Mouse (Mus musculus) liver, embryonic 14.5 days (tissue): Measurements from ENCODE around the gene E2f3. TPM values are rescaled to one million over a fixed set of nuclear protein-coding genes. Genes with fewer than 3 reads are reported as not detected.

ENCODE experiments used
- ATAC-seq: fragments of 200-750 bp; cut with Nextera tagmentation; 2 replicates; pipeline ENCODE4 v1.8.0; 2017; ENCODE audit warnings: moderate number of reproducible peaks, mild to moderate bottlenecking, moderate library complexity; ENCODE audit not compliant: insufficient read depth
- DNase-seq, 3 experiments: peaks; one replicate each; pipeline ENCODE4 v3.0.0-alpha.2; 2012 to 2013; ENCODE audit warnings: low read depth in 3 of 3, low spot score in 3 of 3
- H3K27ac ChIP-seq: fragments of 300-500 bp; sonication (generic); 2 replicates; pipeline ENCODE4 v1.5.1; 2014; ENCODE audit warnings: moderate library complexity, mild to moderate bottlenecking, control low read depth, inconsistent platforms
- H3K27me3 ChIP-seq: fragments of 300-500 bp; sonication (generic); 2 replicates; pipeline ENCODE4 v1.6.1; 2014; ENCODE audit warnings: mild to moderate bottlenecking, low read length, moderate library complexity; ENCODE audit not compliant: control insufficient read depth, insufficient read depth
- H3K36me3 ChIP-seq: fragments of 300-500 bp; sonication (generic); replicated peaks from 2 replicates; pipeline ENCODE4 v1.6.1; 2014; ENCODE audit warnings: low read depth; ENCODE audit not compliant: control insufficient read depth, insufficient read depth
- H3K4me1 ChIP-seq, 2 experiments: fragments of 200-500 bp in 1 of 2; fragments of 300-500 bp in 1 of 2; sonication (generic) in 1 of 2; replicated peaks; 2 replicates each; pipeline ENCODE4 v1.6.1; 2012 to 2014; ENCODE audit warnings: antibody characterized with exemption in 1 of 2, inconsistent platforms in 1 of 2, low read length in 1 of 2; ENCODE audit not compliant: control insufficient read depth in 2 of 2, insufficient read depth in 2 of 2
- H3K4me2 ChIP-seq: fragments of 300-500 bp; sonication (generic); 2 replicates; pipeline ENCODE4 v1.6.1; 2014; ENCODE audit warnings: low read depth, mild to moderate bottlenecking, control low read depth, moderate library complexity
- H3K4me3 ChIP-seq, 2 experiments: fragments of 200-500 bp in 1 of 2; fragments of 300-500 bp in 1 of 2; sonication (generic) in 1 of 2; 2 replicates each; pipeline ENCODE4 v1.5.1; 2012 to 2014; ENCODE audit warnings: low read depth in 2 of 2, low read length in 2 of 2, mild to moderate bottlenecking in 2 of 2, control low read depth in 1 of 2, inconsistent platforms in 1 of 2, moderate library complexity in 1 of 2; ENCODE audit not compliant: insufficient read depth in 1 of 2
- H3K9ac ChIP-seq: fragments of 300-500 bp; sonication (generic); replicated peaks from 2 replicates; pipeline ENCODE4 v1.6.1; 2014; ENCODE audit warnings: mild to moderate bottlenecking, control low read depth, moderate library complexity
- H3K9me3 ChIP-seq: fragments of 300-500 bp; sonication (generic); 2 replicates; pipeline ENCODE4 v1.6.1; 2016; ENCODE audit warnings: low read length, mixed read lengths; ENCODE audit not compliant: control insufficient read depth
- CTCF ChIP-seq: IDR thresholded peaks from 2 replicates; pipeline ENCODE4 v1.5.1; 2016; ENCODE audit warnings: antibody characterized with exemption, low read depth, control low read depth
- EP300 ChIP-seq: IDR thresholded peaks from 2 replicates; pipeline ENCODE4 v1.6.1; 2016; ENCODE audit warnings: antibody characterized with exemption, low read depth
- WGBS: fragments of 180-500 bp; shearing (Covaris S2); extraction: QIAGEN DNeasy Blood & Tissue Kit; methylation state at CpG from one replicate; pipeline ENCODE4 v1.1.7; 2014; ENCODE audit not compliant: insufficient replicate concordance; 5-methylcytosine and 5-hydroxymethylcytosine counted together
- polyA plus RNA-seq, 2 experiments: library from polyadenylated mRNA; depleted of rRNA in 1 of 2; stranded (reverse) in 1 of 2; unstranded in 1 of 2; fragments of >200 nt; fragmentation: Nextera tagmentation in 1 of 2; extraction: Ambion mirVana in 1 of 2; gene quantifications; 2 replicates each; pipeline versions ENCODE4 v1.2.1 to v1.2.3; 2012 to 2014

The E2f3 gene
- polyA plus RNA-seq, 2 experiments = 3.4 to 5.5 TPM

- no peaks in the 10 kb centered on the region for H3K27me3 ChIP-seq
- TF ChIP-seq CTCF (no peak), EP300 (no peak)
- H3K4me3 ChIP-seq = no peak overlapping the region
- H3K4me1 ChIP-seq = no peaks in the 10 kb centered on the region
- DNase-seq = no peak
- 52% methylated on average over 1 of the region's 1 CpGs for WGBS
- H3K9me3 ChIP-seq = no peaks in the 10 kb centered on the region
- H3K4me2 ChIP-seq = no peak overlapping the region
- peaks cover 38% of the 10 kb centered on the region for H3K36me3 ChIP-seq
- H3K9ac ChIP-seq = no peak overlapping the region
- ATAC-seq = no peak
- H3K27ac ChIP-seq = no peak overlapping the region
Measured at GRCm38 (mm10) chr13:29916561-29916960, 69.3 kb downstream of the E2f3 start.

GRCm38 (mm10) chr13:29913606-29914005 lies 72.3 kb downstream of the E2f3 start:
- no peak overlapping the region for H3K27ac ChIP-seq
- 81% methylated on average over 10 of the region's 10 CpGs for WGBS
- DNase-seq (no peak), ATAC-seq (no peak)
- TF ChIP-seq CTCF (no peak), EP300 (no peak)
- H3K9ac ChIP-seq = no peak overlapping the region
- H3K4me2 ChIP-seq = no peak overlapping the region
- H3K27me3 ChIP-seq = no peaks in the 10 kb centered on the region
- no peaks in the 10 kb centered on the region for H3K9me3 ChIP-seq
- no peaks in the 10 kb centered on the region for H3K4me1 ChIP-seq
- no peak overlapping the region for H3K4me3 ChIP-seq
- peaks cover 60% of the 10 kb centered on the region for H3K36me3 ChIP-seq

- no peak overlapping the region for H3K4me3 ChIP-seq
- no peak overlapping the region for H3K27ac ChIP-seq
- H3K36me3 ChIP-seq = peaks cover 55% of the 10 kb centered on the region
- no peaks in the 10 kb centered on the region for H3K27me3 ChIP-seq
- H3K4me2 ChIP-seq = no peak overlapping the region
- H3K4me1 ChIP-seq = no peaks in the 10 kb centered on the region
- 87% methylated on average over 10 of the region's 10 CpGs for WGBS
- H3K9me3 ChIP-seq = no peaks in the 10 kb centered on the region
- no peak for DNase-seq
- no peak for TF ChIP-seq CTCF
- TF ChIP-seq EP300 = no peak
- no peak for ATAC-seq
- H3K9ac ChIP-seq = no peak overlapping the region
Measured at GRCm38 (mm10) chr13:29913061-29913460, 72.8 kb downstream of the E2f3 start.

- DNase-seq = no peak
- H3K36me3 ChIP-seq = peaks cover 50% of the 10 kb centered on the region
- no peak for ATAC-seq
- H3K9ac ChIP-seq = no peak overlapping the region
- no peak overlapping the region for H3K4me2 ChIP-seq
- TF ChIP-seq EP300 = no peak
- no peak for TF ChIP-seq CTCF
- no peak overlapping the region for H3K4me3 ChIP-seq
- WGBS = 92% methylated on average over 8 of the region's 8 CpGs
- no peaks in the 10 kb centered on the region for H3K4me1 ChIP-seq
- no peaks in the 10 kb centered on the region for H3K9me3 ChIP-seq
- no peaks in the 10 kb centered on the region for H3K27me3 ChIP-seq
- no peak overlapping the region for H3K27ac ChIP-seq
Measured at GRCm38 (mm10) chr13:29912251-29912650, 73.6 kb downstream of the E2f3 start.

GRCm38 (mm10) chr13:29911141-29911540 lies 74.7 kb downstream of the E2f3 start:
- Histone ChIP-seq H3K4me3 (no peak overlapping the region), H3K9ac (no peak overlapping the region), H3K9me3 (no peaks in the 10 kb centered on the region), H3K27me3 (no peaks in the 10 kb centered on the region), H3K36me3 (peaks cover 50% of the 10 kb centered on the region), H3K4me2 (no peak overlapping the region), H3K27ac (no peak overlapping the region), H3K4me1 (no peaks in the 10 kb centered on the region)
- TF ChIP-seq EP300 (no peak), CTCF (no peak)
- 74% methylated on average over 3 of the region's 3 CpGs for WGBS
- DNase-seq = no peak
- no peak for ATAC-seq

- H3K4me1 ChIP-seq = no peaks in the 10 kb centered on the region
- no peaks in the 10 kb centered on the region for H3K9me3 ChIP-seq
- DNase-seq (no peak), ATAC-seq (no peak)
- WGBS = 82% methylated on average over 9 of the region's 9 CpGs
- H3K4me2 ChIP-seq = no peak overlapping the region
- H3K4me3 ChIP-seq = no peak overlapping the region
- peaks cover 37% of the 10 kb centered on the region for H3K36me3 ChIP-seq
- H3K27ac ChIP-seq = no peak overlapping the region
- no peak overlapping the region for H3K9ac ChIP-seq
- no peaks in the 10 kb centered on the region for H3K27me3 ChIP-seq
- no peak for TF ChIP-seq CTCF
- no peak for TF ChIP-seq EP300
Measured at GRCm38 (mm10) chr13:29908431-29908830, 77.4 kb downstream of the E2f3 start.
